Mouse (Mus musculus): ENCODE data around the gene Nek4. TPM values are rescaled to one million over a fixed set of nuclear protein-coding genes. Genes with fewer than 3 reads are reported as not detected.

Gene Nek4
- polyA plus RNA-seq, 1 experiment from 2014 or later = 15.7 TPM

DNA sequence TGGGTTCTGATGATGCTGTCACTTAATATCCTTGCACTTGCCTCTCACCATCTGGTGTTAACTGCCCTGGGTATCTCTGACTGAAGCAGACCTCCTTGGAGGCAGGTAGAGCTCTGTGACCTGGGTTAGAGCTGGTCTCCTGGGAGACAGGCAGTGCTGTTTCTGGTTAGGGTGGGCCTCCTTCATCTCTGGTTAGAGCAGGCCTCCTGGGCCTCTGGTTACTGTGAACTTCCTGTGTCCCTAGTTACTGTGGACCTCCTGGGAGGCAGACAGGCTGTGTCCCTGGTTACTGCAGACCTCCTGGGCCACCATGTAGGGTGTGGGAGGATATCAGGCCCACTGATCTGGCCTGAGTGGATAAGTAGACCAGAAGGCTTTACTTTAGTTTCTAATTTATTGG, 45.2 kb downstream of the Nek4 start:
- H3K9ac ChIP-seq = no peak overlapping the region
- H3K36me3 ChIP-seq = peaks cover 16% of the 10 kb centered on the region
- H3K4me2 ChIP-seq (replicated peaks) = no peak overlapping the region
- no peaks in the 10 kb centered on the region for H3K9me3 ChIP-seq
- no peak overlapping the region for H3K27ac ChIP-seq
- H3K4me1 ChIP-seq = peaks cover 8% of the 10 kb centered on the region
- no peaks in the 10 kb centered on the region for H3K27me3 ChIP-seq
- no peak for ATAC-seq (ENCODE audit: low FRiP score, low read depth)
- no peak overlapping the region for H3K4me3 ChIP-seq

- no peak for ATAC-seq (ENCODE audit: low FRiP score, low read depth)
- Histone ChIP-seq H3K4me3 (peak overlapping the region; percentile 92), H3K36me3 (peaks cover 16% of the 10 kb centered on the region), H3K9ac (peak overlapping the region; percentile 89), H3K27ac (no peak overlapping the region), H3K27me3 (no peaks in the 10 kb centered on the region), H3K4me2 (replicated peaks) (peak overlapping the region; percentile 81), H3K4me1 (peaks cover 14% of the 10 kb centered on the region), H3K9me3 (no peaks in the 10 kb centered on the region)
- WGBS = 64% methylated on average over 10 of the region's 10 CpGs
These were observed 49.2 kb downstream of the Nek4 start for GRCm38 (mm10) chr14:31000356-31000755.

- peak overlapping the region; percentile 89 for H3K9ac ChIP-seq
- peaks cover 14% of the 10 kb centered on the region for H3K4me1 ChIP-seq
- H3K36me3 ChIP-seq = peaks cover 16% of the 10 kb centered on the region
- peak; percentile 37; the same call in 1 of the 2 replicates for ATAC-seq (ENCODE audit: low FRiP score, low read depth)
- H3K9me3 ChIP-seq = no peaks in the 10 kb centered on the region
- peak overlapping the region; percentile 81 for H3K4me2 ChIP-seq (replicated peaks)
- H3K27ac ChIP-seq = peak overlapping the region; percentile 92
- H3K27me3 ChIP-seq = no peaks in the 10 kb centered on the region
- peak overlapping the region; percentile 92 for H3K4me3 ChIP-seq
- 2% methylated on average over 21 of the region's 21 CpGs for WGBS
These were observed 49.7 kb downstream of the Nek4 start for GRCm38 (mm10) chr14:31000816-31001306.

DNA sequence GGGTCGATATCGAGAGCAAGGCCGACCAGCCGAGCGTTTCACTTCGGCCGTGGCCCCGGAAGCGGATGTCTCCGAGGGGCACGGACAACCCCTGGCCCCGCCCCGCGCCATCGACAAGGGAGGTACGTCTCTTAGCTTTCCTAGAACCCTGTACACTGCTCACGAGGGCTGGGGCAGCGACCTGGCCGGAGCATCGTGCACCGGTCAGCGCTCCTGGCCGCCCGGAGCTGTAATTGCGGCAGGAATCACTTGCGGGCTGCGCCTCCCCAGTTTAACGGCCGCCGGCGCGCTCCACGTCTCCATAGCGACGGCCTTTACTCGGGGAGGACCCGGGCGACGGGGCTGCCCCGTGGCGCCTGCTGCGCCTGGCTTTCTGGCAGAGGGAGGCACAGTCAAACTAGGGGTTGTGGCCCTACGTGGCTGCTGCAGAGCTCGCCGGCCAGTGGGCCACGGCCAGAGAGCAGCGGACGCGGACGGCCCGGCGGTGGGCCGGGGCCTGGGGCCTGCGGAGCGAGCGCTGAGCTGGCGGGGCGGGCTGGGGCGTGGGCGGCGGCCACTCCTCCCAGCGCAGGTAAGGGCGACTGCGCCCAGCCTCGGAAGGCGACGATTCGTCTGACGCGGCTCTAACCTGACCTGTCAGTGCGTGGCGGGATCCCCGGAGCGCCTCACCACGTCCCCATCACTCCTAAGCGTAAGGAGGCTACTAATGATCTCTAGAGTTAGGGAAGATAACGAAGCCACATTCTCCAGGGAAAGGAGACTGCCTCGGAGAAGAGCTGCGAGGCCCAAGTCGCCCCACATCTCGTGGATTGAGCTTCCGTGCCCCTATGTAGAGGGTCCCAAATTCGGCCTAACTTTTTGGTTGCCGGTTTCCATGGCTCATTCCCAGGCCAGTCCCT, 50.4 kb downstream of the Nek4 start, which contains the start of the genes Glt8d1 and Spcs1:
Gene Glt8d1 (plus strand): TSS at position 94 of the 899 bp plus-strand sequence.
Gene Spcs1 (minus strand): TSS at position 366 of the 899 bp plus-strand sequence.
- peaks cover 14% of the 10 kb centered on the region for H3K4me1 ChIP-seq
- peak; percentile 92 for ATAC-seq (ENCODE audit: low FRiP score, low read depth)
- under 1% methylated on average over 84 of the region's 84 CpGs for whole genome bisulfite sequencing
- no peaks in the 10 kb centered on the region for H3K27me3 ChIP-seq
- H3K27ac ChIP-seq = peak within 1 kb of the TSS; percentile 92
- H3K4me3 ChIP-seq = peak within 1 kb of the TSS; percentile 92
- H3K9me3 ChIP-seq = no peaks in the 10 kb centered on the region
- peaks cover 17% of the 10 kb centered on the region for H3K36me3 ChIP-seq
- peak within 1 kb of the TSS; percentile 89 for H3K9ac ChIP-seq
- H3K4me2 ChIP-seq (replicated peaks) = peak within 1 kb of the TSS; percentile 81

DNA sequence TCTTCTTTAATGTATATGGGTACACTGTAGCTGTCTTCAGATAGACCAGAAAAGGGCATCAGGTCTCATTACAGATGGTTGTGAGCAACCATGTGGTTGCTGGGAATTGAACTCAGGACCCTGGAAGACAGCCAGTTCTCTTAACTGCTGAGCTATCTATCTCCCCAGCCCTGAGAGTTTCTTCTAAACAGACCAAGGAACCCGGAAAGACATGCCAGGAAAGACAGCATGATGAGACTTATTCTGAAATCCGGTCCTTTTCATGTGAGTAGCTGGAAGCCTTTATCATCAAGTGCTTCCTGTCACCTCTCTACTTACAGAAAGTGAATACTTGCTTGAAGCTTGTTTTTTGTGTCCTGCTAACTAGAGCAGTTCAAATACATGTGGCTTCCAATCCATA, 53.4 kb downstream of the Nek4 start:
- peaks cover 30% of the 10 kb centered on the region for H3K36me3 ChIP-seq
- H3K4me3 ChIP-seq = no peak overlapping the region
- no peak for ATAC-seq (ENCODE audit: low FRiP score, low read depth)
- 85% methylated on average over 2 of the region's 2 CpGs for WGBS
- no peak overlapping the region for H3K9ac ChIP-seq
- no peaks in the 10 kb centered on the region for H3K9me3 ChIP-seq
- no peak overlapping the region for H3K4me2 ChIP-seq (replicated peaks)
- H3K27me3 ChIP-seq = no peaks in the 10 kb centered on the region
- H3K4me1 ChIP-seq = peaks cover 14% of the 10 kb centered on the region
- H3K27ac ChIP-seq = no peak overlapping the region

DNA sequence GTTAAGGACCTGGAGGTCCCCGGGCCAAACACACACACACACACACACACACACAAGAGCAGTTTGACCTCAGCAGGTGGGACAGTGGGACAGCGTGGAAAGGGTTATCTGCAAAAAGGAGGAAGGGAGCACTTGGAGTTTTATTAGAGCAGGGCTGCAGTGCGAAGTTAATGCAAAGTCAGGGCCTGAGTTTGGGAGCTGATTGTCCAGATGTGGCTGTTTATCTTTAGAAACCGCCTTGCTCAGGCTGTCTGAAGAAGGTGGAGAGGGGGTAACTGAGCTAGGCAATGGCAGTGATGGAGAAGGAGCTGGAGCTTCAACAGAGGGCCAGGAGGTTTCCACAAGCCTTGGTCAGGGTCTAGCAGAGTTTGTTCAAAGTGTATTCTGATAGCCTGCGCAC, 55.6 kb downstream of the Nek4 start:
- no peaks in the 10 kb centered on the region for H3K27me3 ChIP-seq
- no peak overlapping the region for H3K27ac ChIP-seq
- peaks cover 5% of the 10 kb centered on the region for H3K4me1 ChIP-seq
- ATAC-seq (ENCODE audit: low FRiP score, low read depth) = no peak
- 67% methylated on average over 5 of the region's 5 CpGs for WGBS
- no peaks in the 10 kb centered on the region for H3K9me3 ChIP-seq
- no peak overlapping the region for H3K4me2 ChIP-seq (replicated peaks)
- H3K4me3 ChIP-seq = no peak overlapping the region
- H3K36me3 ChIP-seq = peaks cover 51% of the 10 kb centered on the region
- H3K9ac ChIP-seq = no peak overlapping the region

GRCm38 (mm10) chr14:31011588-31011987, 60.4 kb downstream of the Nek4 start:
- 89% methylated on average over 3 of the region's 3 CpGs for WGBS
- no peaks in the 10 kb centered on the region for H3K27me3 ChIP-seq
- no peak overlapping the region for H3K4me3 ChIP-seq
- no peak for ATAC-seq (ENCODE audit: low FRiP score, low read depth)
- H3K4me2 ChIP-seq (replicated peaks) = no peak overlapping the region
- peaks cover 95% of the 10 kb centered on the region for H3K36me3 ChIP-seq
- H3K9ac ChIP-seq = no peak overlapping the region
- no peak overlapping the region for H3K27ac ChIP-seq
- H3K9me3 ChIP-seq = no peaks in the 10 kb centered on the region
- H3K4me1 ChIP-seq = no peaks in the 10 kb centered on the region

- Histone ChIP-seq H3K27me3 (no peaks in the 10 kb centered on the region), H3K27ac (no peak overlapping the region), H3K4me2 (replicated peaks) (no peak overlapping the region), H3K36me3 (peaks cover 87% of the 10 kb centered on the region), H3K9me3 (no peaks in the 10 kb centered on the region), H3K4me3 (no peak overlapping the region), H3K4me1 (peaks cover 14% of the 10 kb centered on the region), H3K9ac (no peak overlapping the region)
- no peak for ATAC-seq (ENCODE audit: low FRiP score, low read depth)
- WGBS = 97% methylated on average over 2 of the region's 2 CpGs
These were observed 62.8 kb downstream of the Nek4 start for GRCm38 (mm10) chr14:31013928-31014327.

DNA sequence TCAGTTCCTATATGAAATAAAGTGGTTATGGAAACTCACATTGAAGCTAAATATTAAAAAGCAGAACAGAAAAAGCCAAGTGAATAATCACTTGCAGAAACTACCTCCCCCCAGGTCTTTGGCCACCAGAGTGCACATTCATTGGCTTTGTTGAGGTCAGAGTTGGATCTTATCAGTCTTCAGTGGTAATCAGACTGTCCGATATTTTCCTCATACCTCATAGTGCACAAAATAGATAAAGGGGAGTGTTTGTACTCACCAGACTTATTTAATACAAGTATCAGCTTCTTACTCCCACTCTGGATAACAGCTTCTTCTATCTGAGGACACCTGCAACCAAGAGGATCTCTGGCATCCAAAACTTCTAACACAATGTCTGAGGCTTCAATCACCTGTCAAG, 64.9 kb downstream of the Nek4 start:
- H3K36me3 ChIP-seq = peaks cover 67% of the 10 kb centered on the region
- no peak for ATAC-seq (ENCODE audit: low FRiP score, low read depth)
- no peaks in the 10 kb centered on the region for H3K9me3 ChIP-seq
- H3K4me1 ChIP-seq = peaks cover 24% of the 10 kb centered on the region
- no peak overlapping the region for H3K27ac ChIP-seq
- WGBS = 94% methylated on average over 1 of the region's 1 CpGs
- no peak overlapping the region for H3K4me2 ChIP-seq (replicated peaks)
- no peaks in the 10 kb centered on the region for H3K27me3 ChIP-seq
- no peak overlapping the region for H3K4me3 ChIP-seq
- no peak overlapping the region for H3K9ac ChIP-seq

GRCm38 (mm10) chr14:31017854-31018253, 66.7 kb downstream of the Nek4 start:
- Histone ChIP-seq H3K4me1 (peaks cover 28% of the 10 kb centered on the region), H3K27me3 (no peaks in the 10 kb centered on the region), H3K9me3 (no peaks in the 10 kb centered on the region), H3K27ac (no peak overlapping the region), H3K36me3 (peaks cover 55% of the 10 kb centered on the region), H3K4me3 (peak overlapping the region; percentile 87), H3K9ac (peak overlapping the region; percentile 93), H3K4me2 (replicated peaks) (peak overlapping the region; percentile 82)
- no peak for ATAC-seq (ENCODE audit: low FRiP score, low read depth)
- 0% methylated on average over 2 of the region's 2 CpGs for WGBS

DNA sequence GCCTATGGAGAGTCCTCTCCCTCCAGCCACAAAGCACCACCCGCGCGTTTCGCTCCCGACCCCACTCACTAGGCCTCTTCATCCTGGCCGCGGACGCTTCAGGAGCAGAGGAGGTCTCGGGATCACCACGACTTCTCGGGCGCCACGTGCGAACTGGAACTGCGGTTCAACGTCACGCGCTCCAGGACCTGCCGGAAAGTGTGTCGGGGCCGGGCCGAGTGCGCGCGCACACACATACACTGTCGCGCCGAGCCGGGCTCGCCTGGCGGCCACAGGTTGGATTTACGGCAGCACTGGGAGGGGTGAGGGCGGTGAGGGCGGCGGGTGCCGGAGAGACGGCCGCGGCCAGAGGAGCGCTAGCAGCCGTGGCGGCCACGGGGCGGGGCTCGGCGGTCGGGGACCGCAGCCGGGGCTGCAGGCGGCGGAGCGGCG, 67.7 kb downstream of the Nek4 start, which contains the start of the genes Pbrm1 and Gnl3:
Gene Pbrm1 (plus strand): TSS at position 279 of the 432 bp plus-strand sequence.
Gene Gnl3 (minus strand): TSS at position 293 of the 432 bp plus-strand sequence.
- peak within 1 kb of the TSS; percentile 82 for H3K4me2 ChIP-seq (replicated peaks)
- peaks cover 53% of the 10 kb centered on the region for H3K36me3 ChIP-seq
- no peaks in the 10 kb centered on the region for H3K27me3 ChIP-seq
- under 1% methylated on average over 53 of the region's 53 CpGs for WGBS
- H3K27ac ChIP-seq = peak within 1 kb of the TSS; percentile 97
- peaks cover 28% of the 10 kb centered on the region for H3K4me1 ChIP-seq
- peak; percentile 93 for ATAC-seq (ENCODE audit: low FRiP score, low read depth)
- peak within 1 kb of the TSS; percentile 87 for H3K4me3 ChIP-seq
- no peaks in the 10 kb centered on the region for H3K9me3 ChIP-seq
- H3K9ac ChIP-seq = peak within 1 kb of the TSS; percentile 93
